Mouse (Mus musculus) yolk sac, embryonic 10.5 days (tissue): ENCODE results near the gene Gm21992.

ENCODE experiments used
- DNase-seq: peaks from one replicate; pipeline ENCODE4 v3.0.0-alpha.2; 2017; ENCODE audit warnings: low spot score

Gm21992 gene

DNA sequence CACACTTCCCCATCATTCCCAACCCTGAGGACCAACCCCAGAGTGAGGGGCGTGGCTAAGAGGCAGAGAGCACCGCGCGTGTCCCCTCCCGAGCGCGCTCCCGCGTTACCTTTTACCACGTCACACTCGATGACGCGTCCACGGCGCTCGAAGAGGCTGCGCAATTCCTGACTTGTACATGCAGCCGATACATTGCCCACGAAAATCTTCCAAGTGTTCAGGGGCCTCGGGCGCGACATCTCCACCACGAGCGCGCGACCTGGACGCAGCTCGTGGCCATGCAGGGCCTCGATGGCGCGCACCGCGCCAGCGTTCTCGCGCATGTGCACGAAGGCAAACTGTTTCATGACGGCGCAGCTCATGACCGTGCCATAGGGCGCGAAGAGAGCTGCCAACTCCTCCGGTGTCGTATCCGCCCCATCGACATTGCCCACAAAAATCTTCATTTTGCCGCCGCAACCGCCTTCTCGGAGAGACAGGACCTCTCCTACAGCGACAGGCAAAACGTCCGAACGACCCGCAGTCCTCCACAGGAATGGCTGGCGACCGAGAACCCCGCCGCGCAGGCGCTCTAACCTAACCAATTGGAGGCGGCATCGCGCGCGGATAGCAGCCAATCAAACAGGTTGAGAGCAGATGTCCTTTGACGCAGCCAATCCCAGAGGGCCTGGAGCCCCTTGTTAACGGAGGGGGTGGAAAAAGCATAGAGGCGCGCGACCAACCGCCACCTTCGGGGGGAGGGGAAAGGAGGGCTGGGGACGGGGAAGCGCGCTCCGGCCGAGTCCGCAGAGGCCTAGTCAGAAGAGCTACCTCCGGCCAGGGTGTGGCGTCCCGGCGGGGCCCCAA, at the start of gene Gm21992, which contains the start of gene Rbm14:
Gene Gm21992, minus strand, starts transcription at position 550 of the 846 bp plus-strand sequence.
Gene Rbm14, minus strand, starts transcription at position 572 of the 846 bp plus-strand sequence.
- DNase-seq: peak; percentile 99

DNA sequence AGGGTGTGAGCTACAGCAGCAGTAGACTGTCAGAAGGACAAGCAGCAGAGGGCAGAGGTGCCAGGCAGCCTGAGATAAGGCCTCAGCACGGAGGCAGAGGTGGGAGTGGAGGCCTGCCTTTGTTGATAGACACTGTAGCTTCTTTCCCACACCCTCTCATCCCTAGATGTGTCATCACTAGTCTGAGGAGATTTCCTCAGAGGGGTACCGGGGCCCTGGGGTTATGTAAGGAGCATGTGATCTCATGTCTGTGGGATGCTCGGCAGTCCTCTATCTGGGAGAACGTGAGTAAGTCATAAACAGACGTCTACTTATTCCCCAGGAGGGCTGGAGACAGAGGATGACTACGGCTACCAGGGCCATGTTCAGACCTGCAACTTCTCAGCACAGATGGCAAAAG, 47.7 kb upstream of the Gm21992 start:
- no peak for DNase-seq

DNA sequence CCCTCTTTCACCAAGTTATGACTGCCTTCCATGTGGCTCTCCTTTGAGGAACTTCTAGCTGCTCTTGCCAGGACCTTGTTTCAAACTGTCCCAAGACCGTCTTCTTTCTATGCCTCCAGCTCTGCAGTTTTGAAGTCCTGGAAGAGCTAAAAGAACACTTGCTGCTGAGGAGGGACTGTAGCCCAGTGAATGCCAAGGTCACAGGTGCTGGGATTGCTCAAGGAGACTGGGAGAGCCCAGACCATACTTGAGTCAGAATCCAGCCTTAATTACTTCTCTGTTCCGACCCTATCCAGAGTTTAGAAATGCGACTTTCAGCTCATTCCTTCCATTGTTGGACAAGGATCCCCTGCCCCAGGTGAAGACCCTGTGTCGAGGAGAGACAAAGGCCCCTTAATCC, 44.5 kb upstream of the Gm21992 start:
- no peak for DNase-seq

DNA sequence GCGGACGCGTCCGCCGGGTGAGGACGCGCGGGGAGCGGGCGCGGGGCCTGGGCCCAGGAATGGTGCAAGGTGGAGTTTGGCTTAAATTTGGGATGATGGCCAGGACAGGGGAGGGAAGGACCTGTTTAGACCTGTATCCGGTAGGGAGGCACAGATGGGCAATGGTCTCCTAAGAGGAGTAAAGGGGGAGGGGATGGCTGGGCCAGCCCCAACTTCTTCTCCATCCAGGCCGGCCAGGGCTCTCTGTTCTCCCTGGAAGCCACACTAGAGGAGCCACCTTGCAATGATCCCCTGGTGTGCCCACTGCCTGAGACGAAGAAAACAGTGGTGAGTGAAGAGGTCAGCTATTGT, 44.0 kb upstream of the Gm21992 start:
- DNase-seq: no peak

DNA sequence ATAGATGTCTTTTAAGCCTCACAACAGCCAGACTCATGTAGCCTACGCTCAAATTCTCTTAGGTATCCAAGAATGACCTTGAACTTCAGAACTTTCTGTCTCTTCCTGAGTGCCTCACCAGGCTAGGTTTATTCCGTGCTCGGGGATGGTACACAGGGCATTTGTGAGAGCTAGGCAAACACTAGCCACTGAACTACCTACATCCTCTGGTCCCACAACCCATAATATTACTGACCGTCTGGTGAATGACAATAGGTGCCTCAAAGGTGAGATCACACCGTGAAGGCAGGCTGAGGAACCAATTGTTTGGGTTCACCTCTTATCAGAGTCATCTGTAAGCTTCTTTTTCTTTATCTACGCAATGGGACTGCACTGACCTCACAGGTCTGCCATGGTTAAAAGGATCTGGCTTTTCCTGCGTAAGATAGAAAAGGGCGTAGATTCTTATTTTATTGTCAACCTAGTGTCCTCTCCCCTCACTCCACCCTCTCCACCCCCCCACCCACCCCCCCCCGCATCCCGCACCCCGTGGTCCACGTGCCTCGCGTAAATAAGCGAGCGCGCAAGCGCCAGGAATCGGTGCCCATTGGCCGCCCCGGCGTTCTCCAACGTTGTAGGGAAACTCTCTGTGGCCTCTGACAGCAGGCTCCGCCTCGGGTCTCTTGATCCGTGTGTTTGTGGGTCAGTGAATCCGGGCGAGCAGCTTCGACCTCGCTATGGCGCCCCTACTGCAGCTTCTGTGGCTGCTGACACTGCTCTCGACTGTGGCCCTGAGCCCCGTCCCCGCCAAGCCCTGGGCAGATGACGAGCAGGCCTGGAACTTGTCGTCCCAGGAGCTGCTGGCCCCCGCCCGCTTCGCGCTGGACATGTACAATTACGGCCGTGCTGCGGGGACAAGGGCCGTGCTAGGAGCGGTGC, 43.4 kb upstream of the Gm21992 start, which contains the start of gene Ctsf:
Gene Ctsf, plus strand, starts transcription at position 579 of the 918 bp plus-strand sequence.
- peak; percentile 82 for DNase-seq

DNA sequence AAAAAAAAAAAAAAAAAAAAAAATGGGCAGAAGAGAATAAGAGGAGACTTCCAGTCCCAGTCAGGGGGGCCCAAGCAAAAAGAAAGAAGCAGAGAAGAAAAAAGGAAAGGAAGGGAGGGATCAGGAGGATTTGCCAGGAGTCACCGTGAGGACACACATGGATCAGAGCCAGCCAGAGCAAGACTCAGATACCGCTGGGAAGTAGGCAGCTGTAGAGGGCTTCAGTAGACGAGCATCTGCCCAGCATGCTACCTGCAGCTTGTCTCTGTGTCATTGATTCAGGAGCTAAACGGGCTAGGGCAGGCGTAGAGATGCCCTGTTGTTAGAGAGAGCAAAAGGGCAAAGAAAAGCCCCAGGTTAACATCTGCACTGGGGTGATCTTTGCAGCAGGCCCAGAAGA, 38.9 kb upstream of the Gm21992 start:
- DNase-seq: no peak

DNA sequence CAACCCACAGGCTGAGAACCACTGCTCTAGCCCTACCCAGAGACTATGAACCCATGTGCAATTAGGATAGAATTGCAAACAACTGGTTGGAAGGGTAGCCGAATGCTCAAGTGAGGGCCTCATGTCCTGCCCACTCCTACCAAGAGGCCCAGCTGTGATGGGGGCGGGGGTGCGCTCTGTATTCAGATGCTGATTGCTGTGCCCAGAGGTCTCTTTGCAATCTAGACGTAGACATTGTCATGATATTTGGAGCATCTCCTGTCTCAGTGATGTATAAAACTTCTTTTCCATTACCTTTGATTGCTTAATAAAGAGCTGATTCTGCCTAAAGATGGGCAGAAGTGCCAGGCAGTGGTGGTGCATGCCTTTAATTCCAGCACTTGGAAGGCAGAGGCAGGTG, 38.4 kb upstream of the Gm21992 start:
- no peak for DNase-seq

DNA sequence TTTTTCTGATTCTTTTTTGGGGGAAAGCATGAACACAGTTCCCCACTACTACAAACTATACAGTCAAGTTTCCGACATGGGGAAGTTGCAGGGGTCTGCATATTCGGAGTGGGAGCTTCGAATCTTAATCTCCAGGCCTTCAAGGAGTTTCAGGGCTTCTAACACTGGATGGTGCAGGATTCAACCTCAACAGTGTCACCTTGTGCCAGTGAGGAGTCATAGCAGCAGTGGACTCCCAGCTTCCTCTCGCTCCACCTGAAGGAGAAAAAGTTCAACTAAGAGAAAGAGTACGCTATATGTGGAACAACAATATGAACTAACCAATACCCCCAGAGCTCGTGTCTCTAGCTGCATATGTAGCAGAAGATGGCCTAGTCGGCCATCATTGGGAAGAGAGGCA, 36.1 kb upstream of the Gm21992 start:
- DNase-seq: no peak

DNA sequence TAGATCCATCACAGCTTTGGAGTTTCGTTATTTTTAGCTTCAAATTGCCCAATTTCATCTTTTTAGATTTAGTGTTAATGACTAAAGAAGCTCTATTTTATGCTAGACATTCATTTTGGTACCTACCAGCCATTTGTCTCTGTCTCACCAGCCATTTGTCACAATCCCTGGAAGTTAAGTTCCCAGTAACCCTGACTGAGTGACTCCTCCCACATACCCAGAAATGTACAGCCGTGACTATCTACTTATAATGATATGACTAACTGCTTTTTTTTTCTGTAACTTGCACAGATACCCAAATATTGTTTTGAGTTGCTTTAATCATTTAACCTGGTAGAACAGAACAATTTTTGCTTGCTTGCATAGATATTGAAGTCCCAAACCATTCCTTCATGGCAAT, 34.4 kb upstream of the Gm21992 start:
- no peak for DNase-seq

DNA sequence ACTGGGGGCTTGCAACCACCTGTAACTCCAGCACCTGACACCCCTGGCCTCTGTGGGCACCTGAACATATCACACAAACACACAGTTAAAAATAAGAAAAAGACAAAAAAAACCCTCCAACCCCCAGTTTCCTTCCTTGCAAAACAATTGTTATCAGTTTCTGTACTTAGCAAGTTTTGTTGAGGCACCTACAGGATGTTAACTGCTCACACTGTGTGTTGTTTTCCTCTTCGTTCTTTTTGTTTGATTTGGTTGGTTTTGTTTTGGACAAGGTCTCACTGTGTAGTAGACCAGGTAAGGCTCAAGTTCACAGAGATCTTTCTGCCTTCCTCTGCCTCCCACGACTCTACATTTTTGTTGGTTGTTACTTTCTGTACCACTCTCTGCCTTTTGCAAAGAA, 31.2 kb upstream of the Gm21992 start:
- DNase-seq: no peak

DNA sequence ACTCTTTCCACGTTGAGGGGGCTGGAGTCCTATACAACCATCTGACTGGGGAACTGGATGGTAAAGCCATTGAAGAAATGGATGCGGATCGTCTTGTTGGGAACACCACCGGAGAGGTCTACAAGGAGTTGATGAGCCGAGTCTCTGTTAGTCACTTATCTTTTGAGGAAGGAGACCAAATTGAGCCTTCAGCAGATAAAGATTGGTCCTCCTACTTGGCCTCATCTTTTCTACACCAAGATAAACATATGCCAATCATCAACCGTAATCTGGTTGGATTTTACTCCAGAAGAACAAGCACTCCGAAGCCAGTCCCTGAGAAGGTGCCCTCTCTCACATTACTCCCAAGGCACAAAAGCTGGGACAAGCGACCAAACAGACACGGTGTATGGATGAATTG, 29.4 kb upstream of the Gm21992 start:
- DNase-seq: no peak

DNA sequence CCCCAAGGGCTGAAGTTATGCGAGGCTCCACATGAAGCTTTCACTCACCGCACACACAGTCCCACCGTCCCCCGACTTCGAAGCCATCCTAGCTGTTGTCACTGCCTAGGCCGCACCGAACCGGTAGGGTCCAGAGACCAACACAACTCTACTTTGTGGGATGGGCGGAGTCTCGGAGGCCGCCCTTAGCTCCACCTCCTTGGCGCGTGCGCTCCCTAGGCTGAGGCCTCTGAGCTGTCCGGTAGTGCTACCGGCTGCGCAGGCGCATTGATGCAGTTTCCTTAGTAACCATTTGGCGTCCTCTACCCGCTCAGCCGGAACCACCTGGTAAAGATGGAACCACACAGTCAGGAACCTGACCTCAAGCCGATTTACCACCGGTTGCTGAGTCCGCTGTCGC, 27.7 kb upstream of the Gm21992 start, which contains the start of the genes Ccs and Ccdc87:
Gene Ccs, minus strand, starts transcription at position 184 of the 400 bp plus-strand sequence.
Gene Ccdc87, plus strand, starts transcription at position 218 of the 400 bp plus-strand sequence.
- DNase-seq: peak; percentile 94

DNA sequence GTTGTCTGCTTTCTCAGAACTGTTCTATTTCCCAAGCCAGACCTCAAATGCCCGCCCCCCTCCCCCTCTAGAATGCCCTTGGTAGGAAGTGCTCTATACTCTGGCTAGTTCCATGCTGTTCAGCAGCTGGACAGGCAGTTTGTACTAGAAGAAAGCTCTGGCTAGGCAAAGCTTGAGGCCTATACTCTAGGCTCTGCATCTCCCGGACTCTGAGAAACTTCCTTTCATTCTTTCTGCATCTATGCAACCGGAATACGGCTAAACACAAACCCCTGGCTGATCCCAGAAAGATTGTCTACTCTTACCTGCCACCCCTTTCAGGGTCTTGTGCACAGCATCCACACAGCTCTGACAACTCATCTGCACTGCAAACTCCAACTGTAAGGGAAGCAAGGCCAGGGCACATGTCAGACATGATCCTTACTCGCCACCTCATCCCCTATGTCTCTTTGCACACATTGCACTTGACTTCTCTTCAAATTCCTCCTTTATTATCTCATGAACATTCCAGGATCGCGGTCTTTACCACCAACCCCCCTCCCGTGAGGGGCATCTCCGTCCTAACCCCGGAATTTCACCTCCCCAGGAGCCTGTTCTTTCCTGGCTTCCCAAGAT, 27.2 kb upstream of the Gm21992 start:
- DNase-seq: peak; percentile 27

DNA sequence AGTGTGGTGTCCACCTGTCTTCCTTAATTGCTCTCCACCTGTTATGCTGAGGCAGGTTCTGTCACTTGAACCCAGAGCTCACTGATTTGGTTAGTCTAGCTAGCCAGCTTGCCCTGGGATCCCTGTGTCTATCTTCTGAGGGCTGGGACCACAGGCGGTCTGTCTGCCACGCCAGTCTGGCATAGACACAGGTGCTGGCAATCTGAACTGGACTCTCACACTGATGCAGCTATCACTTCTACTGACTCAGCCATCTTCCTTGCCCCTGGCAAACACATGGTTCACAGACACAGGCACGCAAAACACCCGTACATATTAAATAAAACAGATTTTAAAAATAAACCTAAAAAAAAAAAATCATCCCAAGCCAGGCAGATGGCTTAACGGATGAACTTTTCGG, 25.6 kb upstream of the Gm21992 start:
- DNase-seq: no peak

DNA sequence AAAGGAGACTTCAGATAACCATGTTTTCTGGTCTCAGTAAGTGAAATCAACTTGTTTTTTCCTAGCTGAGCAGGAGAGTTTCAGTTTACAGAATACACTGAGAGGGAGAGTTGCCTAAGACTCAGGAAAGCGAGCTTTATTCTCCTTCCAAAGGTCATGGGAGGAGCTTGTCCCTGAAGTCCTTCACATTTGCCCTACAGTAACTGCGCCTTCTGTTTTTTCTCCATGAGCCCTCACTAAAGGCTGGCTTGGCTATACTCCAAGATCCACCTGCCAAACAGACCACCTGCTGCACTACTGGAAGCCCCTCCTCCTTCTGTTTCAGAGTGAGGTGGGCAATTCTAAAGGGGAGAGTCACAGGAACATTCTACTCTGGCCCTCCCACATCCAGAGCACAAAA, 24.7 kb upstream of the Gm21992 start:
- peak; percentile 61 for DNase-seq

DNA sequence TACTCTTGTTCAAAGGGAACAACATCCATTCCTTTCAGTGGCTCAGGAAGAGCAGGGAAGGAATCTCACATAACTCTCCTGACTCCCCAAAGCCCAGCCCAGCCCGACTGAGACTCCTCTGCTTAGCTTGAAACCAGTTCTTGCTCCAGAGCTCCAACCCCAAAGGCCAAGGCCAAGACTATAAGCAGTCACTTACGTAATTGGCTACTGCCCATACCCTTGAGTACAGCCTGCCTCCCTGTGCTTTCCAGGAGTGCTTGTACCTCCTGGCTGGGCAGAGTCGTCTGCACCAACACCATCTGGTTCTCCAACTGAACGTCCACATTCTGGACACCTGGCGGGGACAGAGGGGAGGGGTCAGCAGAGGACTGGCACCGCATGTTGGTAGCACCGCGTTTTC, 22.6 kb upstream of the Gm21992 start:
- DNase-seq: no peak

DNA sequence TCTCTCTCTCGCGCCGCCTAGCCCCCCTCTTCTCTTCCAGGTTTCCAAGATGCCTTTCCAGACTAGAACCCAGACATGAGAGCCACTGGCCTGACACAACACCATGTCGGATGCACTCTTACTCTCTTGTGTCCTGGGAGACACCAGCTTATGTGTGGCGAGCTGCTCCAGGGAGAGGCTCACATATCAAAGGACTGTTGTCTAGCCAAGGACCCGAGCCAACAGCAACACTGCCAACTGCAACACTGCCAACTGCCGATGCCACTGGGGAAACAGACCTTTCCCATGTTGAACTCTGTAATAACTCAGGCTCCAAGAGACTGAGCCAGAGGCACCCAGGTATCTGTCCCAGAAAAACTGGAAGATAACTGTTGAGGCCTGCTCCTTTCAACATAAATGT, 17.7 kb upstream of the Gm21992 start:
- DNase-seq: no peak

DNA sequence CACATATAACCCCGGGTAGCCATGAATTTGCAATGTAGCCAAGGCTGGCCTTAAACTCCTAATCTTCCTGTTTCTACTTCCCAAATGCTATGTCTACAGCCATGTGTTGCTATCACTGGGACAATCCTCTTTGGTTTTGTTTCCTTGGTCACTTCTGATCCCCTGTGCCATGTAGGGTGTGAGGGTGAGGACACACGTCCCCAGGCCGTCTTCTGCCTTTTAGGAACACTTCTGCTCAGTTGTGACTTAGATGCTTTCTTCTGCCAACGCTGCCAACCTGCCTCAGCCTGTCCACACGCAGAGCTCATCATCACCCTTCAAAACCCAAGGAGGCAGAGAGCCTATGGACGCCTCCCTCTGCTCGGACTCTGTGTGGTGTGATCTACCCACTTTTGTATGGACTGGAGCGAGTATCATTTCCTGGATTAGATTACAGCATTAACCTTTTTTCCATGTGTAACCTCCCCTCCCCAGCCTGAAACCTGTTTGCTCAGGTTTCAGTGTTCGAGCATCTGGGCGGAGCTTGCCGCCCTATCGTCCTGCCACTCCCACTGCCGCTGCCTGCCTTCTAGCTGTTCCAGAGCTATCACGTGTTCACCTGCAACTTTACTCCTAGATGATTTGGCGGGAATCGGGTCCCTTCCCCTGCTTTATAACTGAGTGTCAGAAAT, 17.2 kb upstream of the Gm21992 start:
- DNase-seq: peak; percentile 56

DNA sequence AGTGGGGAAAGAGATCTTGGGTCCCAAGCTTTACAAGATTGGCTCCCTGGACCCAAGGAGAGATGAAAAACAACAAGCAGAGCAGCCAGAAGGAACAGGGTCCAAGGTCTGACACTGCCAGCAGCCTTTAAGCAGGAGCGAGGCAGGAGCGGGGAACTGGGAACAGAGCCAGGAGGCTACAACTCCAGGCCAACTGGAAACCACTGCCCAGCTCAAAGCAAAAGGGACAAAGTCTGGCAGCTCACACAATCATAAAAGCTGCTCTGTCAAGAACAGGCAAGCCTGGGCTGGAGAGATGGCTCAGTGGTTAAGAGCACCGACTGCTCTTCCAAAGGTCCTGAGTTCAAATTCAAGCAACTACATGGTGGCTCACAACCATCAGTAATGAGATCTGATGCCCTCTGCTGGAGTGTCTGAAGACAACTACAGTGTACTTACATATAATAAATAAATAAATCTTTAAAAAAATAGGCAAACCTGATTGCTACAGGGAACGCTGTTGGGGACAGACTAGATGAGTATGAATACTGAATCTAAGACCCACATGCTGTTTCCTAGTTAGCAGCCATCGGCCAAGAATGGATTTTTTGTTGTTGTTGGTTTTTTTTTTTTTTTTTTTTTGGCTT, 9.4 kb upstream of the Gm21992 start:
- peak; percentile 87 for DNase-seq

DNA sequence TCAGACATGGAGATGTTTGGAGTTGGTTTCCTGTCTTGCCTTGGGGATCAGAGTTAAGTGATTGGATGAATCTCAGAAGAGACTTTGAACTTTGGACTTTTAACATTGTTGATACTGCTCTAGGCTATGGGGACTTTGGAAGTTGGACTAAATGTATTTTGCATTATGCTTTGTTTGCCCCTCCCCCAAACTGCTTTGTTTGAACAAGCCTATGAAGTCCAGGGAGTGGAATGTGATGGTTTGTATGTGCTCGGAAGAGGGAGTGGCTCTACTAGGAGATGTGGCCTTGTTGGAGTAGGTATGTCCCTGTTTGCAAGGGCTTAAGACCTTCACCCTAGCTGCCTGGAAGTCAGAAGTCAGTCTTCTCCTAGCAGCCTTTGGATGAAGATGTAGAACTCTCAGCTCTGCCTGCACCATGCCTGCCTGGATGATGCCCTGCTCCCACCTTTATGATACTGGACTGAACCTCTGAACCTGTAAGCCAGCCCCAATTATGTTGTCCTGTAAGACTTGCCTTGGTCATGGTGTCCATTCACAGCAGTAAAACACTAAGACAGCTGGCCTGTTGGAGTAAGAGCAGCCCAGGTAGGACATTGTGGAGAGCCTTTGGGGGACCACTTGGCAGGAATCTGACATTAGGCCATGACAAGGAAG, 5.9 kb upstream of the Gm21992 start:
- peak; percentile 85 for DNase-seq

DNA sequence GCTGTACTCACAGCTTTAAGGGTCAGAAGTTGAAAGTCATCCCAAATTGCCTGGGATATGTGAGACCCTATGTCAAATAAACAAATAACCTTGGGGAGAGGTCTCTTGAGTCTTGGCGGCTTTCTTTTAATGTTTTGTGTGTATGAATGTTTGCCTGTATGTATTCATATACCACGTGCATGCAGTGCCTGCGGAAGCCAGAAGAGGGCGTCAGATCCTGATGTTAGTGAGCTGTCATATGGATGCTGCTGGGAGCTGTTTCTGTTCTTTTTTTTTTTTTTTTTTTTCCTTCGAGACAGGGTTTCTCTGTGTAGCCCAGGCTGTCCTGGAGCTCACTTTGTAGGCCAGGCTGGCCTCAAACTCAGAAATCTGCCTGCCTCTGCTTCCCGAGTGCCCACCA, 1.6 kb upstream of the Gm21992 start:
- no peak for DNase-seq
